Mouse (Mus musculus) left cerebral cortex, postnatal 14 days (tissue): ENCODE measurements around the gene Mid1. TPM values are rescaled to one million over a fixed set of nuclear protein-coding genes. Genes with fewer than 3 reads are reported as not detected.
"Not testable (repeated sequence)": the region's sequence is repeated elsewhere in the genome, so short reads cannot be mapped to it uniquely, and the experiment has no call there.

Experiments
- DNase-seq, 2 experiments: peaks; one replicate each; pipeline ENCODE4 v3.0.0; 2021 to 2022; ENCODE audit warnings: low spot score in 2 of 2, mixed read lengths in 1 of 2
- intact Hi-C: fragments of 180-260 bp; cut with DNase I; formaldehyde crosslinking; loops from one replicate; pipeline ENCODE4 v1.15.1; 2025
- total RNA-seq, 2 experiments: library from RNA; stranded (reverse); gene quantifications; 2 replicates each; pipeline ENCODE4 v1.2.3; 2021

Gene Mid1
- total RNA-seq, 2 experiments from 2014 or later: 13.4 to 23.2 TPM

DNA sequence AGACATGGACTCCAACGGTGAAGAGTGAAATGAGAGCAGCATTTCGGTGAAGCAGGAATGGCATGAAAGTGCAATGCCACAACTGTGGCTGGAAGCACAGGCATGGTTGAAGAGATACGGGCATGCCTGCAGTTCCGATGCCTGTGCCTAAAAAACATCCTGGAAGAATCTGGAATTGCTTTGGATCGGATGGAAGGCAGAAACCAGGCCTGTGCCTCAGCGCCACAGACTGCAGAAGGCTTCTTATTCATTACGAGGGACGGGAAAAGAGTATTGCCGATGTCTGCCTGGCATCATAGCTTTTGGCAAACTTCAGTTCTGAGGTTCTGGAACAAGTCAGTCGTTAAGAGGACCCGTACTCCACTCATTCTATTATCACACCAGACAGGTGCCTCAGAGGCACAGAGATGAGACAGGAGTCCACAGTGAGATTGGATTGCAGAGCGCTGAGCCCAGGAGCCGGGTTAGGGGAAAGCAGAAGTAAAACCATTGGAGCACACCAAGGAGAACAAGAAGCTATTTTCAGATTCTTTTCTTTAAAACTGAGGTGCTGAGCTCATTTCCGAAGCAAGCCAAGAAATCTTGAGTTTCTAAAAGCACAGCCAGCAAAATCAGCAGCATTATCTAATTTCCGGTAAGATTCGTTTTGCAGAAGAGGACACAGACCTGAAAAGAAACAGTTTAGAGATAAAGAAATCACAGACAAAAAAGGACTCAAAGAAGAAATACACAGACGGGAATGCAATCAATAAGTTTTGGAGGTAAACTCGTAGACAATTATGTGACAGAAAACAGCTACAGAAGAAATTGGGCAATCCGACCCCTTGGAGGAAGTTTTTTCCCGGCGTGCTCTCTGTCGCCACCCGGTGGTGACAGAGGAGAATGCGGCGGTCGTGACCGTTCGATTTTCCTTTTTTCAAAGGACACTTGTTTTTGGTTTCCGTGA is 293.7 kb downstream of the Mid1 start:
- intact Hi-C loops: loop anchor here (1.0 kb wide), 1 partner anchor 179 kb away; no protein-coding TSS in a partner anchor
- peak; percentile 79 to 86 for DNase-seq

DNA sequence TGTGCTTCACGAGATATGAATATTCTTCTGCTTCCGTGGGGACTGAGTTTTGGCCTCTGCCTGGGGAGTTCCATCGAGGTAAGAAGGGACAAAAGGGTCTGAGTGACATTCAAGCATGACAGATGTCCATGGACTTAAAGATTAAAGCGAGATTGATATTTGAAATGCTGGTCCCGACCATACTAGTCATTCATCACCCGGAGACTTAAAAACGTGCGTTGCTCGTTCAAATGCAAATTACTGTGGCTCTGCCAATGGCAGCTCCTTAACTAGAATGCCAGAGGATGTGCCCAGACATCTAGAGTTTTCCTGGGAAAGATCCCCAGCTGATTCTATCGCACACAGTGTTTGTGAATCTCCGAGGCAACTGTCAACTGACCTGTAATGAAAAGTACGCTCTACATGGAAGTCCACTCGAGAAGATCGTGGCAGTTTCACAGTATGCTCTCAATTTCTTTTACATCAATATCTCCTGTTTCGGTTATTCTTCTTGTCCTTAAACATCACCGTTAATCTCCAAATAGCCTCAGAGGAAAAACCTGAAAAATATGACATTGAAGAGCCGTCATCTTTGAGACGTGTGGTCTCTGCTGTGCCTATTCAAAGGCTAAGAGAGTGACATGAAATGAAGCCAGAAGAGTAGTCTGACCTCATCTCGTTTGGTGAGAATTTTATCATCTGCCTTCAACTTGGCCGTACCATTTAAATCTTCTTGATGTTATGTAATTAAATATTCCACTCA is 294.6 kb downstream of the Mid1 start:
- peak; percentile 64 to 67 for DNase-seq
- intact Hi-C loops: loop anchor here (1.0 kb wide), 1 partner anchor 180 kb away; no protein-coding TSS in a partner anchor

DNA sequence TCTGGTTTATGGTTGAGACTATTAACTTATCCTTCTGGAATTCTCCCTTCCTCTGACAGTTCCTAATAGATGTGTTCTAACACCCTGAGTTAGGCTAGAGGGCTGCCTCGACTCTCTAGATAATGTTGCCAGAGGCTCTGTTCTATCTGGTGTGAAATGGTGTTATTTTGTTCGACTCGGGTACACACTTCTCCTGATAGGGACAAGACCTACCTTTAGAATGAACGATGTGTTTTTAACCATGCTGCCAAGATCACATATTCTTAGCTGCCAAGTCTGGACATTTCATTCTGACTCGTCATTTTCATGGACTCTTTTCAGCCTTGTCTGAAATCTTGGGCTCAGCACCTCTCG is 295.2 kb downstream of the Mid1 start:
- intact Hi-C loops: not testable (repeated sequence)
- peak; percentile 5 to 30 for DNase-seq

GRCm38 (mm10) chrX:169980809-169981289 is 295.9 kb downstream of the Mid1 start:
- intact Hi-C loops: no loop called here
- peak; percentile 10 to 21 for DNase-seq

DNA sequence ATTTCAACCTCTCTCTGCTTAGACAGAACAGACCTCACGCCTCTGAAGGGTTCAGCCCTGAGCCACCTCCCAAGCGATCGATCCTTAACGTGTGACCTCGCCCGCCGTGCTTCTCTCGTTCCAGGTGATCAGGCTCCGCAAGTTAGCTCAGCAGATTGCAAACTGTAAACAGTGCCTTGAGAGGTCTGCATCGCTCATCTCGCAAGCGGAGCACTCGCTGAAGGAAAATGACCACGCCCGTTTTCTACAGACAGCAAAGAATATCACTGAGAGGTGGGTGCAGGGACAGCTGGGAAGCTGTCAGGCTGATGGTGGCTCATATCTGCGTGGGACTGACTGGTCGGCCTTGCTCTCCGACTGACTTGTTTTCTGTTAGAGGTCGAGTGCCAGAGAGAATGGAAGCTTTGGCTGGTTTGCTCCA is 296.8 kb downstream of the Mid1 start:
- intact Hi-C loops: not testable (repeated sequence)
- peak; percentile 42 to 43 for DNase-seq

DNA sequence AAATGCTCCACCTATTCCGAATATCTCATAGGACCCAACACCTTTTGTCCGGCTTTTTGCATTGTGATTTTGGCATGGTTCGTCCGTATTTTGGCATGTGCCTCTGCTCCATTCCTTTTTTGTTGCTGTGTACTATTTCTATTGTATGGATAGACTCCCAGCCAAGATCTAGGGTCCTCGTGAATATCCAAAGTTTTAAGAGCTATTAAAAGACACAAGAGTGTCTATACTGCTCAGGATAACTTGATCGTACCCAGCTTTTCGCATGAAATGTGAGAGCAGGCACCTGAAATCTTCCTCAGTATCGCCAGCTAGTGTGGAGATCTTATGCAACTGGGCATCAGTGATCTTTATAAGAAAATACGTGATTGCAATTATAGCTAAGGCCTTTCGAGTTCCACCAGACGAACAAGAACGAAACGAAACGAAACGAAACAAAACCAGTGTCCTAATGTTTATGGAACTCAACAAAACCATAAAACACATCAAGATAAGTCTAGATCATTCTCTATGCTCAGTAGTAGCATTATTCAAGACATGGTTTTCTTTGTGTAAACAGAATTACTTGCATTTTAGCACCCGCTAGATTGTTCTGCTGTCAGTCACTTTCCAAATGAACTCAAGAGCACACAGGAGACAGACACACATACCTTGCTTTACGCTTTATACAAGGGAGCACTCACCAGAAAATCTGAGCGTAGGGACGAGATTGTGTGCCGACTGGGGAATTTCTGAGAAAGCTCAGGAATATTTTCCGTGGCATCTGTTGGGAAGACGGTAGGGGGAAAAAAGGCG is 297.8 kb downstream of the Mid1 start:
- intact Hi-C loops: not testable (repeated sequence)
- DNase-seq: peak in 1 of 2 experiments; percentile 17

DNA sequence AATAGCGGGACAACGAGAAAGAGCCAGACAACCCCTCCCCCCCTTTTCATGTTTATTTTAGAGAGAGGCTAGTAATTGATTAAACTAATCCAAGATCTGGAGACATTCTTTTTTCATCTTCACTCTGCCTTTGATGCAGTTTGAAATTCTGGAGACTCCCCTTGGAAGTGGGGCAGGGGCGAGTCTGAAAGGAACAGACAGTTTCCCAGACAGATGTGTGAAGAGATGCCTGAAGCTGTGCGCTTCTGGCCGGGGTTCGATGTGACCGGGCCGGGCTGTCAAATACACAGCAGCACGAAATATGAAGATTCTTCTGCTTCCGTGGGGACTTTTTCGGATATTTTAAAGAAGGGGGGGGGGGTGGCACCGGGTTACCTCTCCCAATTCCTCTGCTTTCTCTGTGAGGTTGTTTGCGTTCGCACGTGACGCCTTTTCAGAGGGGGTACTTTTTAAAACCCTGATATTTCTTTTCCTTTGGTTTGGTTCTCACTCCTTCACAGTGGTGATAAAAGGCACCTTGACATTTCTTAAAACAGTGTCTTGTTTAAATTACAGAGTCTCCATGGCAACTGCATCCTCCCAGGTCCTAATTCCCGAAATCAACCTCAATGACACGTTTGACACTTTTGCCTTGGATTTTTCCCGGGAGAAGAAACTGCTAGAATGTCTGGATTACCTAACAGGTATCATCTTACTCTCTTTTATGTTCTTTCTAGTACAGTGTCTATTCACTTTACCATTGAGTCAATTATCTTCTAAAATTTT is 298.6 kb downstream of the Mid1 start:
- DNase-seq, intact Hi-C loops: not testable (repeated sequence)

DNA sequence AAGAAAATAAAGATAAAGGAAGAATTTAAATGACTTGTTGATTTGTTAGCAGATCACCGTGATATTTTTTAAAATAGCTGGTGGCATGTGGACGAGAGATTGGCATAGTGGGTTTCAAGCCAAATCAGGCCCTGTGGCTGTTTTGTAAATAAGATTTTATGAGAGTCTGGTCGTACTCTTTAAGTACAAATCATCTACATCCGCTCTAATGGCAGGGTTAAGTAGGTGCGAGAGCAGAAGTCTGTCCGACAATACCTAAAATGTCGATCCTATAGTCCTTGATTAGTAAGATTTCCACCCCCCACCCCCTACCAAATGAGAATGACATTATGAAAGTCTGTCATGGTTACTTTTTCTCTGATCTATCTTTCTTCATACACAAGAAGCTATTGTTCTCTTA is 299.3 kb downstream of the Mid1 start:
- DNase-seq, intact Hi-C loops: not testable (repeated sequence)

GRCm38 (mm10) chrX:169984853-169985252 is 299.9 kb downstream of the Mid1 start:
- intact Hi-C loops: not testable (repeated sequence)

DNA sequence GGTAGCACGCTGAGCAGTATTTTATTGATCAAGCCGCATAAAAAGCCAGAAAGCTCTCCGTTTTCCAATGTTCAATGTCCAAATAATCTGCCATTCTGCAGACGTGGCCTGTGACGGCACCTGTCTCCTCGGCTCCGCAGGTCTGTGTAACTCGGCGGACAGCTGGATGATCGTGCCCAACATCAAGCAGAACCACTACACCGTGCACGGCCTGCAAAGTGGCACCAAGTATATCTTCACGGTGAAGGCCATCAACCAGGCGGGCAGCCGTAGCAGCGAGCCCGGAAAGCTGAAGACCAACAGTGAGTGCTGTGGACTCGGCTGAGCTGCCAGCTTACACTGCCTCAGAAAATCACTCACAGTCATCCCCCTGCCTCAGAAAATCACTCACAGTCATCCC is 300.8 kb downstream of the Mid1 start:
- DNase-seq: peak in 1 of 2 experiments; percentile 60
- intact Hi-C loops: loop anchor here (1.0 kb wide), 1 partner anchor 69 kb away; no protein-coding TSS in a partner anchor

More at GRCm38 (mm10) chrX:169984853-169985252, 299.9 kb downstream of the Mid1 start:
- not testable (repeated sequence) for DNase-seq

DNA sequence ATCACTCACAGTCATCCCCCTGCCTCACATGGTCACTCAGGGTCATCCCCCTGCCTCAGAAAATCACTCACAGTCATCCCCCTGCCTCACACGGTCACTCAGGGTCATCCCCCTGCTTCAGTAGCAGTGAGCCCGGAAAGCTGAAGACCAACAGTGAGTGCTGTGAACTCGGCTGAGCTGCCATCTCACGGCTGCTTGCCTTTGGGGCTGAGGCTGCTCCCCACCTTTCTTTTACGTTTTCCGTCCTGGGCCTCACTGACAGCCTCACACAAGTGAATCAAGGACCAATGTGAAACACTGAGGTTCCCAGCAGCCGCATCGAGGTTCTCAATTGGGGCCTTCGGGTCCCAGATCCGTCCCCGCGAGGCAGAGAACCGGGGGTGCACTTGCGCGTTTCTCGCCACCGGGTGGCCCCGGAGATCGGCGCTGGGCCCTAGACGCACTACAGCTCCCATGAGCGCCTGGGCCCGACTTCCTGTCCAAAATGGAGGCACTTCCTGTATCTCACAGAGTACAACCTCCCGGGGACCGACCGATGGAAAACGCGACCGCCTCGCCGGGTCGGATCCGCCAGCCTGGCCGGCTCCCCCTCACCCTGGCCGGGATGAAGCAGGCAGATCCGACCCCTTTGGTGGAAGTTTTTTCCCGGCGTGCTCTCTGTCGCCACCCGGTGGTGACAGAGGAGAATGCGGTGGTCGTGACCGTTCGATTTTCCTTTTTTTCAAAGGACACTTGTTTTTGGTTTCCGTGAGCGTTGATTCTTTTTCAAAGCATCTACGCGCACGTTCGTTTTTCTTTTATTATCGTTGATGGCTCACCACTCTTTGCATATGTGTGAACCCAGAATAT is 301.7 kb downstream of the Mid1 start:
- intact Hi-C loops: loop anchor here (1.0 kb wide), 1 partner anchor 70 kb away; no protein-coding TSS in a partner anchor

DNA sequence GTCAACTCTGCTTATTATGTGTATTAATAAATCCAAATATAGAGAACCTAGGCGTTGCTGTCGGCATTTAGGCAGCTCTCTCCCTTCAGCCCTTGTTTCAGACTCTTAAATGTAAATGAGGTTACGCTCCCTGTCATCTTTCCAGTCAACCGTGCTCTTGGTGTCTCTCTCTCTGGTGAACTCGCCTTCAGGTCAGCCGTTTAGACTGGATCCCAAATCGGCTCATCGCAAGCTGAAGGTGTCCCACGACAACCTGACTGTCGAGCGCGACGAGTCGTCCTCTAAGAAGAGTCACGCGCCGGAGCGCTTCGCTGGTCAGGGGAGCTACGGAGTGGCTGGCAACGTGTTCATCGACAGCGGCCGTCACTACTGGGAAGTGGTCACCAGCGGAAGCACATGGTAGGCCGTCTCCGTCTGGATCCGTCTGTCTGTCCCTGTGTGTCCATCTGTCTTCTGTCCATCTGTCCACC is 302.4 kb downstream of the Mid1 start:
- intact Hi-C loops: not testable (repeated sequence)
- DNase-seq: peak in 1 of 2 experiments; percentile 71

More for the DNA sequence above, 301.7 kb downstream of the Mid1 start:
- DNase-seq: peak; percentile 88 to 92

DNA sequence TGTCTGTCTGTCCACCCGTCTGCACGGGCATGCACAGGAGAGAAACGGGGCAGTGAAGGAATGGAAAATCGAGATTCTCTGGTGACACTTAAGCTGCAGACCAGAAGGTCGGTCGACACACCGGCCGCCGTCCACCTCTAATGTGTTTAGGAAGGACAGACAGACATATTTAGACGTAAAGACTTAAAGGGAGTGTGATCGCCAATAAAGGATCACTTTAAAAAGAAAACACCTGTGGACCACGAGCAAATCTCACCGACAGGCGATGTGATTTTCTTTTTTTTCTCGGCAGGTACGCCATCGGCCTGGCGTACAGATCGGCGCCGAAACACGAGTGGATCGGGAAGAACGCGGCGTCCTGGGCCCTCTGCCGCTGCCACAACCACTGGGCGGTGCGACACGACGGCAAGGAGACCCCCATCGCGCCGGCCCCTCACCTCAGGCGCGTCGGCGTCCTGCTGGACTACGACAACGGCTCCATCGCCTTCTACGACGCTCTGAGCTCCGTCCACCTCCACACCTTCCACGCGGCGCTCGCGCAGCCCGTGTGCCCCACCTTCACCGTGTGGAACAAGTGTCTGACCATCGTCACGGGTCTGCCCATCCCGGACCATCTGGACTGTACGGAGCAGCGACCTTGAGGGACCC is 303.7 kb downstream of the Mid1 start:
- peak in 1 of 2 experiments; percentile 58 for DNase-seq
- intact Hi-C loops: not testable (repeated sequence)

DNA sequence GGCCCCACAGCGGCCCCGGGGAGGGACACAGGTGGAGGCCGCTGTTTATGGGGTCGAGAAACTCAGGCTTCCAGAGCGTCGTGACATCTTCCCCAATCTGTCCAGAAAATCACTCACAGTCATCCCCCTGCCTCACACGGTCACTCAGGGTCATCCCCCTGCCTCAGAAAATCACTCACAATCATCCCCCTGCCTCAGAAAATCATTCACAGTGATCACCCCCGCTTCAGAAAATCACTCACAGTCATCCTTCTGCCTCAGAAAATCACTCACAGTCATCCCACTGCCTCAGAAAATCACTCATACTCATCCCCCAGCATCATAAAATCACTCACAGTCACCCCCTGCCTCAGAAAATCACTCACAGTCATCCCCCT is 304.2 kb downstream of the Mid1 start:
- DNase-seq, intact Hi-C loops: not testable (repeated sequence)

DNA sequence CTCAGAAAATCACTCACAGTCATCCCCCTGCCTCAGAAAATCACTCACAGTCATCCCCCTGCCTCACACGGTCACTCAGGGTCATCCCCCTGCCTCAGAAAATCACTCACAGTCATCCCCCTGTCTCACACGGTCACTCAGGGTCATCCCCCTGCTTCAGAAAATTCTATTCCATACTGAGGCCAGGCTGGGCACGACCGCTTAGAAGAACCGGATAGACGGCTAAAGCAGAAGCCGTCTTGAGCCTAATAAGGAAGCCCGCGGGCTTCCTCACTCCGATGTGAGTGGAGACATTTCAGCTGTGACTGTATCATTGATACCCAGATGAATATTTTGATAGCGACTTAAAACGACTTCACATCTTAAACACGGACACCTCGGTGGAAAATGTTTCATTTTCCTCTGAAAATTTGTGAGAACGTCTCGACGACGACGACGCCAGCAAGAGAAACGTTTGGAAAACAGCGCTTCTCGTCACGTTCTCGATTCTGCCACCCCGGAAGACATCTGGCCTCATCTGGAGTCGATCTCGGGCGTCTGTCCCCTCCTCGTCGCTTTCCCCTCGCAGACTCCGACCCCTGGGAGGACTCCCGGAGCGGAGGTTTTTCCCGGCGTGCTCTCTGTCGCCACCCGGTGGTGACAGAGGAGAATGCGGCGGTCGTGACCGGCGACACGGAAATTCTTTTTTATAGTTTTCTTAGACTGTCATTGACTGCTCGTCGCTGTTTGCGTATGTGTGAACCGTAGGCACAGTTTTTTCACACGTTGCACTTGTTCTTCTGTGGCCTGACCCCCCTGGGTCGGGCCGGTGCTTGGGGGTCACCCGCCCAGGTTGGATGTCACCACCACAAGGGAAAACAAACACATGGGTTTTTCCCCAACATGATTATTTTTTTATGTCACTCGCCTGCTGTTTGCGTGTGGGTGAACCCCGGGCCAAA is 305.0 kb downstream of the Mid1 start:
- peak; percentile 88 to 90 for DNase-seq
- intact Hi-C loops: loop anchor here (1.0 kb wide), 1 partner anchor 9 kb away; no protein-coding TSS in a partner anchor
